ENCODE assay signal across 12 mouse cellular contexts in the genomic region with DNA sequence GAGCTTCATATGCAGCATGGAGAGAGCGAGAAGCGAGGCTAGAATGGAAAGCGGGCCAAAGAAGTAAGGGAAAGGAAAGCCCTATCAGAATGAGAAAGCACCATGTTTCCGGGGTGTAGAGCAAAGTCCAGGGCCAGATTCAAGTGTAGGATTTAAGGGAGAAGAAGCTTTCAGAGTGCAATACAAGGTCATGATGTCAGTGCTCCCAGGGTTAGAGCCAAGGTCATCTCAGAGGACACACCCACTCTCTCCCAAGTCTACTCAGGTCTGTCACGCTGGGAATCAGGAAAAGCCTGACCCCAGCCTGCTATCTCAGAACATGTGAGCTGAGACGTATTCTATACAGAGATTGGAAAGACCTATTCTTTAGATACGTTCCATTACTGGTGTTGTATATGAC.
"Had no signal": no experiment of that assay in that cellular context is flagged by ENCODE, and none has a peak within 500 bp of the region (broad histone marks: within the 10 kb centered on the region; RNA-seq: fewer than 3 reads in every experiment).

No protein-coding gene starts in this region.

- DNase-seq: gastrocnemius, postnatal 14 days; gastrocnemius, postnatal 36 days; heart, adult 18-20 months; heart, postnatal 10 days; kidney, adult 11 months; kidney, adult 2 months; kidney, adult 9 months; kidney, postnatal 14 days; kidney, postnatal 36 days; layer of hippocampus, adult 9-11 months; layer of hippocampus, postnatal 36 days; liver had no signal
